Mouse (Mus musculus) liver, embryonic 14.5 days (tissue): ENCODE data around the gene Rbbp4. TPM values are rescaled to one million over a fixed set of nuclear protein-coding genes. Genes with fewer than 3 reads are reported as not detected.
A peak's percentile ranks its signal among the peaks of the same experiment; 100 is the strongest.

Experiments used
- ATAC-seq: fragments of 200-750 bp; cut with Nextera tagmentation; 2 replicates; pipeline ENCODE4 v1.8.0; 2017; ENCODE audit warnings: moderate number of reproducible peaks, mild to moderate bottlenecking, moderate library complexity; ENCODE audit not compliant: insufficient read depth
- DNase-seq, 3 experiments: peaks; one replicate each; pipeline ENCODE4 v3.0.0-alpha.2; 2012 to 2013; ENCODE audit warnings: low read depth in 3 of 3, low spot score in 3 of 3
- H3K27ac ChIP-seq: fragments of 300-500 bp; sonication (generic); 2 replicates; pipeline ENCODE4 v1.5.1; 2014; ENCODE audit warnings: moderate library complexity, mild to moderate bottlenecking, control low read depth, inconsistent platforms
- H3K27me3 ChIP-seq: fragments of 300-500 bp; sonication (generic); 2 replicates; pipeline ENCODE4 v1.6.1; 2014; ENCODE audit warnings: mild to moderate bottlenecking, low read length, moderate library complexity; ENCODE audit not compliant: control insufficient read depth, insufficient read depth
- H3K36me3 ChIP-seq: fragments of 300-500 bp; sonication (generic); replicated peaks from 2 replicates; pipeline ENCODE4 v1.6.1; 2014; ENCODE audit warnings: low read depth; ENCODE audit not compliant: control insufficient read depth, insufficient read depth
- H3K4me1 ChIP-seq, 2 experiments: fragments of 200-500 bp in 1 of 2; fragments of 300-500 bp in 1 of 2; sonication (generic) in 1 of 2; replicated peaks; 2 replicates each; pipeline ENCODE4 v1.6.1; 2012 to 2014; ENCODE audit warnings: antibody characterized with exemption in 1 of 2, inconsistent platforms in 1 of 2, low read length in 1 of 2; ENCODE audit not compliant: control insufficient read depth in 2 of 2, insufficient read depth in 2 of 2
- H3K4me2 ChIP-seq: fragments of 300-500 bp; sonication (generic); 2 replicates; pipeline ENCODE4 v1.6.1; 2014; ENCODE audit warnings: low read depth, mild to moderate bottlenecking, control low read depth, moderate library complexity
- H3K4me3 ChIP-seq, 2 experiments: fragments of 200-500 bp in 1 of 2; fragments of 300-500 bp in 1 of 2; sonication (generic) in 1 of 2; 2 replicates each; pipeline ENCODE4 v1.5.1; 2012 to 2014; ENCODE audit warnings: low read depth in 2 of 2, low read length in 2 of 2, mild to moderate bottlenecking in 2 of 2, control low read depth in 1 of 2, inconsistent platforms in 1 of 2, moderate library complexity in 1 of 2; ENCODE audit not compliant: insufficient read depth in 1 of 2
- H3K9ac ChIP-seq: fragments of 300-500 bp; sonication (generic); replicated peaks from 2 replicates; pipeline ENCODE4 v1.6.1; 2014; ENCODE audit warnings: mild to moderate bottlenecking, control low read depth, moderate library complexity
- H3K9me3 ChIP-seq: fragments of 300-500 bp; sonication (generic); 2 replicates; pipeline ENCODE4 v1.6.1; 2016; ENCODE audit warnings: low read length, mixed read lengths; ENCODE audit not compliant: control insufficient read depth
- CTCF ChIP-seq: IDR thresholded peaks from 2 replicates; pipeline ENCODE4 v1.5.1; 2016; ENCODE audit warnings: antibody characterized with exemption, low read depth, control low read depth
- EP300 ChIP-seq: IDR thresholded peaks from 2 replicates; pipeline ENCODE4 v1.6.1; 2016; ENCODE audit warnings: antibody characterized with exemption, low read depth
- WGBS: fragments of 180-500 bp; shearing (Covaris S2); extraction: QIAGEN DNeasy Blood & Tissue Kit; methylation state at CpG from one replicate; pipeline ENCODE4 v1.1.7; 2014; ENCODE audit not compliant: insufficient replicate concordance; 5-methylcytosine and 5-hydroxymethylcytosine counted together
- polyA plus RNA-seq, 2 experiments: library from polyadenylated mRNA; depleted of rRNA in 1 of 2; stranded (reverse) in 1 of 2; unstranded in 1 of 2; fragments of >200 nt; fragmentation: Nextera tagmentation in 1 of 2; extraction: Ambion mirVana in 1 of 2; gene quantifications; 2 replicates each; pipeline versions ENCODE4 v1.2.1 to v1.2.3; 2012 to 2014

Gene Rbbp4
- polyA plus RNA-seq, 2 experiments: 60.8 to 241 TPM

GRCm38 (mm10) chr4:129293702-129294101, 41.5 kb downstream of the Rbbp4 start:
- DNase-seq: no peak
- Histone ChIP-seq H3K4me1 (peaks cover 3 to 9% of the 10 kb centered on the region in 2 experiments), H3K27ac (no peak overlapping the region), H3K4me3 (no peak overlapping the region), H3K27me3 (no peaks in the 10 kb centered on the region; the same call in 1 of the 2 replicates), H3K4me2 (no peak overlapping the region), H3K36me3 (no peaks in the 10 kb centered on the region), H3K9ac (no peak overlapping the region), H3K9me3 (no peaks in the 10 kb centered on the region)
- no peak for ATAC-seq
- 56% methylated on average over 16 of the region's 16 CpGs for WGBS
- no peak for TF ChIP-seq CTCF
- no peak for TF ChIP-seq EP300

GRCm38 (mm10) chr4:129292831-129293230, 42.3 kb downstream of the Rbbp4 start:
- DNase-seq (no peak), ATAC-seq (no peak)
- no peak for TF ChIP-seq CTCF
- TF ChIP-seq EP300: no peak
- Histone ChIP-seq H3K4me3 (no peak overlapping the region), H3K9ac (no peak overlapping the region), H3K36me3 (no peaks in the 10 kb centered on the region), H3K4me1 (peaks cover 3 to 9% of the 10 kb centered on the region in 2 experiments), H3K27ac (no peak overlapping the region), H3K4me2 (no peak overlapping the region), H3K27me3 (peaks cover 4% of the 10 kb centered on the region), H3K9me3 (no peaks in the 10 kb centered on the region)
- WGBS: 56% methylated on average over 7 of the region's 7 CpGs

- DNase-seq (no peak), ATAC-seq (no peak)
- 73% methylated on average over 8 of the region's 8 CpGs for WGBS
- H3K4me2 ChIP-seq: no peak overlapping the region
- no peak overlapping the region for H3K9ac ChIP-seq
- no peak overlapping the region for H3K4me3 ChIP-seq
- no peaks in the 10 kb centered on the region for H3K4me1 ChIP-seq
- no peak overlapping the region for H3K27ac ChIP-seq
- peaks cover 28% of the 10 kb centered on the region for H3K27me3 ChIP-seq
- TF ChIP-seq EP300: no peak
- no peak for TF ChIP-seq CTCF
- no peaks in the 10 kb centered on the region for H3K36me3 ChIP-seq
- no peaks in the 10 kb centered on the region for H3K9me3 ChIP-seq
These were observed 45.5 kb downstream of the Rbbp4 start for GRCm38 (mm10) chr4:129289671-129290070.

GRCm38 (mm10) chr4:129288067-129288466, 47.1 kb downstream of the Rbbp4 start:
- TF ChIP-seq EP300 (no peak), CTCF (no peak)
- peaks cover 28% of the 10 kb centered on the region for H3K27me3 ChIP-seq
- no peak overlapping the region; the same call in 1 of the 2 replicates for H3K4me2 ChIP-seq
- no peak overlapping the region for H3K4me3 ChIP-seq
- no peak for ATAC-seq
- no peak for DNase-seq
- H3K27ac ChIP-seq: no peak overlapping the region
- H3K36me3 ChIP-seq: no peaks in the 10 kb centered on the region
- H3K4me1 ChIP-seq: no peaks in the 10 kb centered on the region
- no peaks in the 10 kb centered on the region for H3K9me3 ChIP-seq
- H3K9ac ChIP-seq: no peak overlapping the region
- WGBS: 47% methylated on average over 3 of the region's 3 CpGs

- DNase-seq (no peak), ATAC-seq (no peak; the same call in 1 of the 2 replicates)
- Histone ChIP-seq H3K36me3 (no peaks in the 10 kb centered on the region), H3K4me2 (peak within 1 kb of the TSS; percentile 76), H3K4me3 (peak within 1 kb of the TSS; percentile 17 to 52; a peak in 3 of 4 replicates), H3K9me3 (no peaks in the 10 kb centered on the region), H3K27me3 (peaks cover 28% of the 10 kb centered on the region), H3K4me1 (no peaks in the 10 kb centered on the region), H3K9ac (no peak within 1 kb of the TSS; the same call in 1 of the 2 replicates), H3K27ac (no peak within 1 kb of the TSS)
- 1% methylated on average over 48 of the region's 53 CpGs for whole genome bisulfite sequencing
- TF ChIP-seq CTCF: no peak
These were observed 47.6 kb downstream of the Rbbp4 start, which contains the start of gene Sync for GRCm38 (mm10) chr4:129287472-129287981. TSS of gene Sync (plus strand) at chr4:129287617.
